Mouse (Mus musculus) megakaryocyte progenitor cell, adult 5-6 weeks (primary cell): ENCODE measurements around the gene Tcte1. TPM values are rescaled to one million over a fixed set of nuclear protein-coding genes. Genes with fewer than 3 reads are reported as not detected.

ENCODE experiments used
- ATAC-seq: replicated peaks from 2 replicates; pipeline ENCODE4 v1.8.0; 2016; ENCODE audit warnings: mild to moderate bottlenecking, moderate TSS enrichment, inconsistent platforms; ENCODE audit not compliant: poor library complexity
- total RNA-seq, 2 experiments: library from RNA; stranded (forward) in 1 of 2; stranded (reverse) in 1 of 2; fragments of 157-497, 149-512 nt in 1 of 2; fragments of 200-1000 nt in 1 of 2; gene quantifications; 2 replicates each; pipeline versions ENCODE4 v1.2.3 to v1.2.4; 2015 to 2017

Gene Tcte1
- total RNA-seq, 2 experiments from 2014 or later = not detected

DNA sequence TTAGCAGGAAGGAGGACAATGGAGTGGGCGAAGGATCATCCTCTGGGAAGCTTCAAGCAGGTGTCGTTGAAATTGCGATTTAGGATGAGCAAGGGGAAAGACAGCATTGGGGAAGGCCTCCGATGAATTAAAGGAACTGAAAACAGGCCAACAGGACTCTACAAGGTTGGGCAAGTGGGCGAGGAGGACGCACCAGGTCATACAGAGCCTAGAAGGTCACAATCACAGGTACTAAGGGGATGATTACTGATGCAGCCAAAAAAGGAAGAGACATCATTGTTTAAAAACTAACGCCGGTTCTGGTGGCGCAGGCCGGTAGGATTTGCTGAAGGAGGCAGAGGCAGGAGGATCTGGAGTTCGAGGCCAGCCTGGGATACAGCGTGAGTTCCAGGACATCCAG, 40.0 kb downstream of the Tcte1 start:
- no peak for ATAC-seq

DNA sequence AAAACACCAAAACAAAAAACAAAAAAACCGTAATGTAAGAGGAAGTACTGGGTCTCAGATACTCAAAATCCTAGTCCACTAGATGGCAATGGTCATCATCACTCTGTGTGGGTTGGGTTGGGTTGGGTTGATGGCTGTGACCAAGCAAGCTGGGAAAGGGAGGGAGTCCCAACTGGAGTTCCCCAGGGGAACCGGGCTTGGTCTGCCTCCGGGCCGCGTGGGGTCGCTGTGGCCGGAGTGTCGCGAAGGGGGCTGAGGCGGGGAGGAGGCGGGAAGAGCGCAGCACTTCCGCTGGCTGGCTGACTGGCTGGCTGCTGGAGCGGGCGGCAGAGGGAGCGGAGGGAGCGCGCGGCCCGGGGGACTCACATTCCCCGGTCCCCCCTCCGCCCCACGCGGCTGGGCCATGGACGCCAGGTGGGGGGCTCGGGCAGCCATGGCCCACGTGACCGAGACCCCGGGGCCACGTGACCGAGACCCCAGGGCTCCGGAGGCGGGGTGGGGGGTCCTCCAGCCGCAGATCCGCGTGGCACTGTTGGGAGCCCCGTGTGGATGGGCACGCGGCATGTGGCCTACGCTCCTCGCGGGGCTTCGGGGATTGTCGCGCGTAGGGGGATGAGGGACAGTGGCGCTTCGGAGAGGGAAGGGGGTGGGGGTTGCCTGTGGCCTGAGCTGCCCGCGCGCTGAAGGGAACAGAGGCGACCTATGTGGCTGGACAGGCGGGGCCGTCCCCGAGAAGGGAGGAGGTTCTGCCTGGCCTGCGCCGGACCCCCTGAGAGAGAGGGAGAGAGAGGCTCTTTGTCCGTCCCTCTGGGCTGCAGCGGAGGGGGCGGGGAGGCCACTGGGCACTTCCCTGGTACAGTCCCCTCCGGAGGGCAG, 40.7 kb downstream of the Tcte1 start, which contains the start of gene Slc35b2:
Slc35b2 (plus strand) TSS at position 220 of the 876 bp plus-strand sequence.
- ATAC-seq = peak; percentile 83

DNA sequence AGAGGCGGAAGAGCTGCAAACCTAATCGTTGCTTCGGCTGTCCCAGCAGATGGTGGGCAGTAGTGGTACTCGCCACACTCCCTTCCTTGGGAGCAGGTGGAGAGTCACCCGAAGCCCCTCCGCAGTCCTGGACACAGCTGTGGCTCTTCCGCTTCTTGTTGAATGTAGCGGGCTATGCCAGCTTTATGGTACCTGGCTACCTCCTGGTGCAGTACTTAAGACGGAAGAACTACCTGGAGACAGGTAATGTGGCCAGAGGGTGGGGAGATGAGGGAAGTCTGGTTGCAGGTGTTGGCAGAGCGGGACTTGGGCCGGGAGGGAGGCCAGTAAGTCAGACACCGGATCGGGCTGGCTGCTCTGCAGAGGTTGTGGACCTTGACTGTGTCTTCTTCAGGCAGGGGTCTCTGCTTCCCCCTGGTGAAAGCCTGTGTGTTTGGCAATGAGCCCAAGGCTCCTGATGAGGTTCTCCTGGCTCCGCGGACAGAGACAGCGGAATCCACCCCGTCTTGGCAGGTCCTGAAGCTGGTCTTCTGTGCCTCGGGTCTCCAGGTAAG, 41.4 kb downstream of the Tcte1 start:
- ATAC-seq = no peak; the same call in 1 of the 2 replicates

DNA sequence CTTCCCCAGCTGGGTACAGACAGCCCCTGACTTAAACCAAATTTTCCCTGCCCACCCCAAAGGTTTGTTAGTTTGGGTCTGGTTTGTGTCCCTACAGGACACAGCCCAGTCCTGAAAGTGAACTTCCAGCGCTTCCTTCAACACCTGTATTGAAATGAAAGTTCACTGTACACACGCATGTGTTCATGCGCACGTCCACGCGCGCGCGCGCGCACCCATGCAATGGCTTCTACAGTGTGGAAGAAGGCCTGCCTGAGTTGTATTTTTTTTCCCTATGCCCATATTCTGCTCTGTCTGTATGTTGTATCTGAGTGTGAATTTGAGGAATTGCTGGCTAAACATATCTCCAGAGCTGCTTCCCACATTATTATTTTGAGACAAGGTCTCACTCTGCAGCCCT, 41.9 kb downstream of the Tcte1 start:
- no peak for ATAC-seq

GRCm38 (mm10) chr17:45566031-45566359, 42.8 kb downstream of the Tcte1 start:
- ATAC-seq = no peak

- ATAC-seq = peak; percentile 5; the same call in 1 of the 2 replicates
Observed at GRCm38 (mm10) chr17:45566360-45567161, 43.3 kb downstream of the Tcte1 start.

DNA sequence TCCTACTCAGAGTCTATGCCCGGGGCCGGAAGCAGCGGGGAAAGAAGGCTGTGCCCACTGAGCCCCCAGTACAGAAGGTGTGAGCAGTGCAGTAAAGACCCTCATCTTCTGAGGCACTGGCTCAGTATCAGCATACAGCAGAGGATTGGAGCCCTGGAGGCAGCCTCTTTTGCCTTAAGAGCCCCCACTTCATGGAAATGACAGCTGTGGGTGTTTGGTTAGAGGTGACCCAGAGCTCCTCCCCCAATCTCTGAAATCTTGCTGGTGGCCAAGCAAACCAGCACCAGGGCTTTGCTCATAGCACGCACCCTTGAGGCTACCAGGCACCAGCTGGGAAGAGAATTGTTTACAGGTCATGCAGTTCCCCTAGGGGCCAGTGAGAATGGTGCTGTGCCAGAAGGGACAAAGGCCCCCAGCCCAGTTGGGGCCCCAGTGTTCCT, 43.9 kb downstream of the Tcte1 start:
- peak; percentile 11; the same call in 1 of the 2 replicates for ATAC-seq

GRCm38 (mm10) chr17:45568990-45569389, 45.8 kb downstream of the Tcte1 start:
- ATAC-seq = no peak

DNA sequence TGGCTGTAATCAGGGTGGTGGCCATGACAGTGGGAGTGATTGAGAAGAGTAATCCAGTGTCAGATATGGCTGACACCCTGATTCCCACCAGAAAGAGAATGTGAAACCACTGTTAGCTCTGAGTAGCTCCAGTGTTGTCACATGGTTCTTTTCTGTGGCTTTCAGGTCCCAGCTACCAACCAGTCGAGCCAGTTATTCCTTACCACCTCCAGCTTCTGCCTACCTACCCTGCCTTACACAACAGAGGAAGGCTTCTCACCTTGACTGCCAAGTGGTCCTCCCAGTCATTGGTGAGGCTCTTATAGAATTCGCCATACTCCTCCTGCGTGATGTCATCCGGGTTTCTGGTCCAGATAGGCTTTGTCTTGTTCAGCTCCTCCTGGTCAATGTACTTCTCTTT, 46.8 kb downstream of the Tcte1 start:
- no peak for ATAC-seq

DNA sequence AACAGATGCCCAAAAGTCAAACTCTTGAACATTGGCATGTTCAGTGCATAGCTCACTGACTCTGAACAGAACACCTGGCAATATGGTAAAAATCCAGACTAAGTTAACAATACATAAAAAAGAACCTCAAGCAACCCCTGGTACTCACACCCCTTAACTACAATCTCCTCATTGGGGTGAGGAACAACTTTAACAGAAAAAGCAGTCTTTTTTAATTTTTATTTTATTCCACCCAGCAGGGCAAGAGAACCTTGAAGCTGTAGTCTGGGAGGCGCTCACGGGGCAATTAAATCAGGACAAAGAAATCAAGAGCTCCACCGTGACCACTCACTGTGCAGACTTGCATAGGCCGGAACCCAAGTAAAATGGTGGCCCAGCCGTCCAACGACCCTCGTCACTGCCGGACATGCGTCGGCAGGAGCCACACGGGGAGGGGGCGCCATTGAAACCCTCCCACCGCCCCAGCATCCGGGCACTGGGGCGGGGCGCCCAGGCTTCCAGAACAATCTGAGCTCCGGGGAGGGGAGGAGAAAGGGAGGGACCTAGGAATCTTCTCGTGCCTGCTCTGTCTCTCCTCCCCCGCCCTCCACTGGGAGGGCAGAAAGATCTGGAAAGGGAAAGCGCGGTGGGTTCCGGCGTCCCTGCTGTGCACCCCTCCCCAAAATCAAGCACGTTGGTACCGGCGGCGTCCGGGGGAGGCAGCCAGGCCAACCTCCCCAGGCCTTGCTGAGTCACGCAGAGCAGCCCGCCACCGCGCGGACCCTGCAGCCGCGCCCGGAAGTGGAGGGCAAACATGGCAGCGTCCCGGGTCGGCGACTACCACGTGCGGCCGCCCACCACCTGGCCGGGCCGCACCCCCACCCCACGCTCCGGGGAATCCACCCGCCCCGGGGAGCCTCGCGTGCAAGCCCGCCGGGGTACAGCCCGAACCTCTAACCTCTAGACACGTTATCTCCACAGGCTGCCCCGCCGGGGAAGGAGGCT, 49.2 kb downstream of the Tcte1 start:
- ATAC-seq = peak; percentile 38

- peak; percentile 65 for ATAC-seq
Observed at GRCm38 (mm10) chr17:45573087-45573779, 50.0 kb downstream of the Tcte1 start, which contains the start of gene Hsp90ab1. Gene Hsp90ab1 (minus strand): TSS chr17:45573271.

- peak; percentile 59 for ATAC-seq
Observed at GRCm38 (mm10) chr17:45573780-45574123, 50.5 kb downstream of the Tcte1 start.

DNA sequence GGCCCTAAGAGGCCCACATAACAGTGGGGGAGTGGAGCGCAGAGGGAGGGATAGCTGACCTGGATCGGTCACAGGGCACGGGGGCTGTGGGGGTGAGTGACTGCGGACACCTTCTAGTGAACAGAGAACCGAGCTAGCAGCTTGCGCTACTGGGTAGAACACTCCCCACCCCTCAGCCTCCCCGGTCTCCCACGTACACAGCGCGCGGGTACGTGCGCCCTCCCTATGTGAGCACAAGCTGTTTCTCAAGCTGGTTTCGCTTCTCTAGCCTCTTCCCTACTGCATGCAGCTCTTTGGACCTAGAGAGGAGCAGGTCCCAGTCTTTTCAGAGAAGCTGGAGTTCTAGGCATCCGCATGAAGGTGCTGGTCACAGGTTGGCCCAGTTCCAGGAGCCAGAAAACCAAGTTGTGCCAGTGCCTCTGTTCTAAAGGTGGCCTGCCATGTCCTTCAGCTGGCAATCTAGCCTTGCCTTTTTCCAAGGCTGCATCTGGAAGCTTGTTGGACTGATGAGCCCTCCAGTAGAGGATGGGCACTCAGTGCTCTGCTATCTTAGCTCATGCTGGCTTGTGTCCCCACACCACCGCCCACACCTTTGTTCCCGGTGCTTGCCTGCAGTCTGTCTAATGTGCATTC, 51.0 kb downstream of the Tcte1 start:
- peak; percentile 21 for ATAC-seq

DNA sequence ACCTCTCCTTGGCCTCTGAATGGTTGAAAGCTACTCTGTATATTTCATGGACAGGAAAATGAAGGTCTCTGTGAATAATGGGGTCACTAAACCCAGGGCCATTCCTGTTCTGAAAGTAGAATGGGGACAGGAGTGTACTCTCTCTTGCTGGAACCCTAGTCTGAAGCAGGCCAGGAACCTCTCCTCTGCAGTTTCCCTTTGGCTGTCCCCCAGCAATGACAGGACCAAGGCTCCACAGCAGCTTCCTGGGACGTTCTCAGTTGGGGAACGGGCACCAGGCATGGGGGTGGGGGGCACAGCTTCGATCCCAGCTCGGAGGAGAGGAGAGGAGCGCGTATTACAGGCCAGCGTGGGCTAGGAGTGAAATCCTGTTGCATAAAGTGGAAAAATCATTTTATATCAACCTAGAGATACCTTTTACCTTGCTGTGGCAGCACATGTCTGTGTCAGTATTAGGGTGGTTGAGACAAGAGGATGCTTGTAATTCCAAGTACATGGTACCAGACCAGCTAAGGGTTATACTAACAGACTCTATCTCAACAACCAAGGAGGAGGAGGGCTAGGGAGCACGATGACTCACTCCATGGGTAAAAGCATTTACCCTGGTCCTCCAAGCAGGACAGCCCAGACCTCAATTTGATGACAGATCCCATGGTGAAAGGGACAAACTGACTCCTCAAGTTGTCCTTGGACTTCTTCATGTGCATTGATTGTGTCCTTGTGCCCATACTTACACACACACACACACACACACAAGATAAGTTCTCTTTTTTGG, 52.1 kb downstream of the Tcte1 start:
- ATAC-seq = no peak

DNA sequence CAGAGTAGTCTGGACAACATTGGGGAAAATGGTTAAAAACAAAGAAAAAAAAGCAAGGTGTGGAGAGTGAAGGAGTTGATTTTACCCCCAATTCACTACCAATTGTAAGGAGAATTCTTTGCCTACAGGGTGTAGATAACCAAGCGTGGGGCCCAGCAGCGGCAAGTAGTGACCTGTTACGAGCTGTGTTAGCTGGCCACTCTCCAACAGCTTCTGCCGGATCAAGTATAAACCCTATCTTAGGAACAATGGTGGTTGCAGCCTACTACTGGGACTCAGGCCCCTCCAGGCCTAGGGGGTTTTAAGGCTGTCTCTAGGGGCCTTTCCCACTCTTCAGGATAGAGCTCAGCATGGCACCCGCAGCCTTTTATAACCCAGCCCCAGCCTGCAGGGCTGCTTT, 55.0 kb downstream of the Tcte1 start:
- ATAC-seq = 0 out of 2 replicates have a peak, but pooled peaks have one; percentile 7

DNA sequence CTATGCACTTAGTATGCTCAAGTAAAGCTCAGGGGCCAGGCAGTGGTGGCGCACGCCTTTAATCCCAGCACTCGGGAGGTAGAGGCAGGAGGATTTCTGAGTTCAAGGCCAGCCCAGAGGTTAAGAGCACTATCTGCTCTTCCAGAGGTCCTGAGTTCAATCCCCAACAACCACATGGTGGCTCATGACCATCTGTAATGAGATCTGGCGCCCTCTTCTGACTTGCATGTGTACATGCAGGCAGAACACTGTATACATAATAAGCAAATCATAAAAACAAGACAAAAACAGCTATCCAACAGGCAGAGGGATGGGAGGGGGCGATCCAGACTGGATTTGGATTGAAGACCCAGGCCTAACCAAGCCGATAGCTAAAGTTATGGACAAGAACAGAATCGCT, 55.6 kb downstream of the Tcte1 start:
- ATAC-seq = 0 out of 2 replicates have a peak, but pooled peaks have one; percentile 10

- ATAC-seq = no peak
Observed at GRCm38 (mm10) chr17:45579554-45579953, 56.3 kb downstream of the Tcte1 start.

GRCm38 (mm10) chr17:45580958-45581477, 57.8 kb downstream of the Tcte1 start:
- no peak for ATAC-seq
